Mouse (Mus musculus): ENCODE data around the gene Zfp111. TPM values are rescaled to one million over a fixed set of nuclear protein-coding genes. Genes with fewer than 3 reads are reported as not detected.
A peak's percentile ranks its signal among the peaks of the same experiment; 100 is the strongest.

Gene Zfp111
- polyA plus RNA-seq, 1 experiment from 2014 or later: 5.5 TPM

- Histone ChIP-seq H3K9me3 (0 out of 2 replicates have a peak, but pooled peaks cover 6% of the 10 kb centered on the region), H3K9ac (no peak overlapping the region), H3K4me3 (no peak overlapping the region), H3K4me2 (no peak overlapping the region), H3K4me1 (replicated peaks) (no peaks in the 10 kb centered on the region), H3K36me3 (peaks cover 36% of the 10 kb centered on the region), H3K27ac (no peak overlapping the region), H3K27me3 (no peaks in the 10 kb centered on the region)
- WGBS: 85% methylated on average over 3 of the region's 3 CpGs
- ATAC-seq (ENCODE audit: low FRiP score): no peak
Measured at GRCm38 (mm10) chr7:24193157-24193556, 18.1 kb downstream of the Zfp111 start.

GRCm38 (mm10) chr7:24191361-24191760 is 19.9 kb downstream of the Zfp111 start:
- WGBS: 96% methylated on average over 2 of the region's 2 CpGs

GRCm38 (mm10) chr7:24189571-24189944 is 21.7 kb downstream of the Zfp111 start:
- H3K4me3 ChIP-seq: no peak overlapping the region
- no peak for ATAC-seq (ENCODE audit: low FRiP score)
- no peak overlapping the region for H3K9ac ChIP-seq
- WGBS: 86% methylated on average over 5 of the region's 5 CpGs
- no peaks in the 10 kb centered on the region for H3K4me1 ChIP-seq (replicated peaks)
- no peak overlapping the region for H3K27ac ChIP-seq
- peaks cover 16% of the 10 kb centered on the region for H3K36me3 ChIP-seq
- H3K27me3 ChIP-seq: no peaks in the 10 kb centered on the region
- 0 out of 2 replicates have a peak, but pooled peaks cover 3% of the 10 kb centered on the region for H3K9me3 ChIP-seq
- no peak overlapping the region for H3K4me2 ChIP-seq

More at GRCm38 (mm10) chr7:24191361-24191760, 19.9 kb downstream of the Zfp111 start:
- no peak for ATAC-seq (ENCODE audit: low FRiP score)
- Histone ChIP-seq H3K27ac (no peak overlapping the region), H3K4me1 (replicated peaks) (no peaks in the 10 kb centered on the region), H3K4me3 (no peak overlapping the region), H3K36me3 (peaks cover 23% of the 10 kb centered on the region), H3K9ac (no peak overlapping the region), H3K4me2 (no peak overlapping the region), H3K27me3 (no peaks in the 10 kb centered on the region), H3K9me3 (0 out of 2 replicates have a peak, but pooled peaks cover 3% of the 10 kb centered on the region)

- WGBS: 74% methylated on average over 4 of the region's 4 CpGs
- H3K27me3 ChIP-seq: no peaks in the 10 kb centered on the region
Measured at GRCm38 (mm10) chr7:24188901-24189570, 22.2 kb downstream of the Zfp111 start.

GRCm38 (mm10) chr7:24187611-24188010 is 23.6 kb downstream of the Zfp111 start:
- 79% methylated on average over 1 of the region's 1 CpGs for WGBS
- no peaks in the 10 kb centered on the region for H3K27me3 ChIP-seq
- H3K36me3 ChIP-seq: no peaks in the 10 kb centered on the region
- no peak overlapping the region for H3K9ac ChIP-seq
- no peak for ATAC-seq (ENCODE audit: low FRiP score)
- no peaks in the 10 kb centered on the region for H3K4me1 ChIP-seq (replicated peaks)
- no peak overlapping the region for H3K4me2 ChIP-seq
- H3K9me3 ChIP-seq: no peaks in the 10 kb centered on the region
- no peak overlapping the region for H3K27ac ChIP-seq
- no peak overlapping the region for H3K4me3 ChIP-seq

More at GRCm38 (mm10) chr7:24188901-24189570, 22.2 kb downstream of the Zfp111 start:
- Histone ChIP-seq H3K9ac (no peak overlapping the region), H3K4me2 (no peak overlapping the region), H3K9me3 (0 out of 2 replicates have a peak, but pooled peaks cover 3% of the 10 kb centered on the region), H3K4me1 (replicated peaks) (no peaks in the 10 kb centered on the region), H3K4me3 (no peak overlapping the region), H3K36me3 (peaks cover 10% of the 10 kb centered on the region), H3K27ac (no peak overlapping the region)
- ATAC-seq (ENCODE audit: low FRiP score): no peak

GRCm38 (mm10) chr7:24175337-24175711 is 35.9 kb downstream of the Zfp111 start:
- peak overlapping the region; percentile 54 for H3K4me2 ChIP-seq
- peak overlapping the region; percentile 75; the same call in 1 of the 2 replicates for H3K9ac ChIP-seq
- no peaks in the 10 kb centered on the region for H3K27me3 ChIP-seq
- 58% methylated on average over 6 of the region's 6 CpGs for WGBS
- peak overlapping the region; percentile 58 for H3K4me3 ChIP-seq
- no peaks in the 10 kb centered on the region for H3K36me3 ChIP-seq
- no peak overlapping the region for H3K27ac ChIP-seq
- H3K4me1 ChIP-seq (replicated peaks): peaks cover 7% of the 10 kb centered on the region
- 0 out of 2 replicates have a peak, but pooled peaks have one; percentile 34 for ATAC-seq (ENCODE audit: low FRiP score)
- H3K9me3 ChIP-seq: no peaks in the 10 kb centered on the region

- no peaks in the 10 kb centered on the region for H3K36me3 ChIP-seq
- no peaks in the 10 kb centered on the region for H3K9me3 ChIP-seq
- H3K4me3 ChIP-seq: peak within 1 kb of the TSS; percentile 58
- peak within 1 kb of the TSS; percentile 54 for H3K4me2 ChIP-seq
- peak within 1 kb of the TSS; percentile 75 for H3K27ac ChIP-seq
- H3K9ac ChIP-seq: peak within 1 kb of the TSS; percentile 75
- 13% methylated on average over 23 of the region's 23 CpGs for WGBS
- peaks cover 7% of the 10 kb centered on the region for H3K4me1 ChIP-seq (replicated peaks)
- no peaks in the 10 kb centered on the region for H3K27me3 ChIP-seq
- peak; percentile 90 for ATAC-seq (ENCODE audit: low FRiP score)
Measured at GRCm38 (mm10) chr7:24174618-24175336, 36.5 kb downstream of the Zfp111 start, which contains the start of gene Zfp114. Gene Zfp114, plus strand, starts transcription at chr7:24175060.

- WGBS: 66% methylated on average over 4 of the region's 4 CpGs
- no peak for ATAC-seq (ENCODE audit: low FRiP score)
- Histone ChIP-seq H3K4me1 (replicated peaks) (peaks cover 7% of the 10 kb centered on the region), H3K27ac (no peak overlapping the region), H3K4me2 (no peak overlapping the region), H3K9ac (no peak overlapping the region), H3K9me3 (no peaks in the 10 kb centered on the region), H3K27me3 (no peaks in the 10 kb centered on the region), H3K4me3 (no peak overlapping the region), H3K36me3 (no peaks in the 10 kb centered on the region)
Measured at GRCm38 (mm10) chr7:24172191-24172590, 39.1 kb downstream of the Zfp111 start.

GRCm38 (mm10) chr7:24153272-24153671 is 58.0 kb downstream of the Zfp111 start:
- no peak for ATAC-seq (ENCODE audit: low FRiP score)
- H3K4me3 ChIP-seq: no peak overlapping the region
- H3K4me2 ChIP-seq: no peak overlapping the region
- no peaks in the 10 kb centered on the region for H3K9me3 ChIP-seq
- no peak overlapping the region for H3K9ac ChIP-seq
- WGBS: 7% methylated on average over 1 of the region's 1 CpGs
- no peak overlapping the region for H3K27ac ChIP-seq
- no peaks in the 10 kb centered on the region for H3K36me3 ChIP-seq
- no peaks in the 10 kb centered on the region for H3K27me3 ChIP-seq
- no peaks in the 10 kb centered on the region for H3K4me1 ChIP-seq (replicated peaks)

Other genes starting within 250 kb of the Zfp111 start
- not detected in 2 replicates for gene Vmn1r181, start 236.8 kb downstream of the Zfp111 start, polyA plus RNA-seq (2015; fragmentation: Nextera tagmentation; extraction: Ambion mirVana)
- gene V1rd19, start 209.8 kb downstream of the Zfp111 start, polyA plus RNA-seq (2015; fragmentation: Nextera tagmentation; extraction: Ambion mirVana): not detected in 2 replicates
- gene Vmn1r183, start 158.2 kb downstream of the Zfp111 start, polyA plus RNA-seq (2015; fragmentation: Nextera tagmentation; extraction: Ambion mirVana): not detected in 2 replicates
- gene Zfp180, start 129.5 kb downstream of the Zfp111 start, polyA plus RNA-seq (2015; fragmentation: Nextera tagmentation; extraction: Ambion mirVana): 31.9 and 32.1 TPM in 2 replicates
- 10.2 and 12.4 TPM in 2 replicates for gene Zfp112, start 99.1 kb downstream of the Zfp111 start, polyA plus RNA-seq (2015; fragmentation: Nextera tagmentation; extraction: Ambion mirVana)
- gene Zfp235, start 77.3 kb downstream of the Zfp111 start, polyA plus RNA-seq (2015; fragmentation: Nextera tagmentation; extraction: Ambion mirVana): 20.0 and 20.8 TPM in 2 replicates
- gene Zfp114, start 36.4 kb downstream of the Zfp111 start, polyA plus RNA-seq (2015; fragmentation: Nextera tagmentation; extraction: Ambion mirVana): 5.0 and 5.9 TPM in 2 replicates
- 3.8 and 3.9 TPM in 2 replicates for gene Zfp109, start 26.1 kb upstream of the Zfp111 start, polyA plus RNA-seq (2015; fragmentation: Nextera tagmentation; extraction: Ambion mirVana)
- 4.3 and 5.8 TPM in 2 replicates for gene Zfp108, start 43.4 kb upstream of the Zfp111 start, polyA plus RNA-seq (2015; fragmentation: Nextera tagmentation; extraction: Ambion mirVana)
- gene Zfp93, start 59.0 kb upstream of the Zfp111 start, polyA plus RNA-seq (2015; fragmentation: Nextera tagmentation; extraction: Ambion mirVana): 6.9 and 8.4 TPM in 2 replicates
- gene Zfp61, start 89.8 kb upstream of the Zfp111 start, polyA plus RNA-seq (2015; fragmentation: Nextera tagmentation; extraction: Ambion mirVana): 44.1 and 50.3 TPM in 2 replicates
- 18.5 and 20.7 TPM in 2 replicates for gene Zfp94, start 105.2 kb upstream of the Zfp111 start, polyA plus RNA-seq (2015; fragmentation: Nextera tagmentation; extraction: Ambion mirVana)
- gene Tescl, start 122.5 kb upstream of the Zfp111 start, polyA plus RNA-seq (2015; fragmentation: Nextera tagmentation; extraction: Ambion mirVana): 0.19 TPM in 1 of 2 replicates, not detected in the other
- gene Lypd5, start 137.8 kb upstream of the Zfp111 start, polyA plus RNA-seq (2015; fragmentation: Nextera tagmentation; extraction: Ambion mirVana): not detected in 2 replicates
- 1.2 and 1.5 TPM in 2 replicates for gene Kcnn4, start 158.8 kb upstream of the Zfp111 start, polyA plus RNA-seq (2015; fragmentation: Nextera tagmentation; extraction: Ambion mirVana)
- gene Smg9, start 188.2 kb upstream of the Zfp111 start, polyA plus RNA-seq (2015; fragmentation: Nextera tagmentation; extraction: Ambion mirVana): 31.3 and 35.9 TPM in 2 replicates
- gene Irgc1, start 240.9 kb upstream of the Zfp111 start, polyA plus RNA-seq (2015; fragmentation: Nextera tagmentation; extraction: Ambion mirVana): not detected in 2 replicates

All from hindbrain, embryonic 13.5 days (tissue).